Mouse (Mus musculus) liver, postnatal 0 days (tissue): Measurements from ENCODE around the gene Fgf18.

Source experiments
- CTCF ChIP-seq: sonication (generic); IDR thresholded peaks from 2 replicates; pipeline ENCODE4 v1.5.1; 2016; ENCODE audit warnings: antibody characterized with exemption, low read depth
- EP300 ChIP-seq: IDR thresholded peaks from 2 replicates; pipeline ENCODE4 v1.6.1; 2016; ENCODE audit warnings: antibody characterized with exemption, low read depth, mild to moderate bottlenecking

- TF ChIP-seq CTCF (no peak), EP300 (no peak)
These were observed 63.2 kb downstream of the Fgf18 start for GRCm38 (mm10) chr11:33084041-33084440.
